Mouse (Mus musculus): Measurements from ENCODE around the gene Gm4969.

DNA sequence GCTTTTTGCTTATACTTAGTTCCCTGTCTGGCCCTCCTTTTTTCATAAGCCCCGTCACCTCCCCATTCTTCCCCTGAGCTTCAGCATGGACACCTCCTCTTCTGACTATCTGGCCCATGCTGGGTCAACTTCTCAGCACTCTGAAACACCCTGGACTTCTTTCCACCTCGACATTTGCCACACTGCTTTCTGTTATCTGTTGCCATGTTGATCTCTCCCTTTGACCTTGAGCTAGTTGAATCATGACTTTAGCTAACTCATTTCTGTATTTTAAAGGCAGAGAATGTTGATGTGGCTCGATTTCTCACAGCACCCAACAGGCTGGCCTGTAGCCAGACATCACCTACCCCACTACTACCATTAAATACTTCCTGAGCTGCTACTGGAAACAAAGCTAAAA is 10.7 kb downstream of the Gm4969 start:
- TF ChIP-seq GATA1 (IDR thresholded peaks at IDR 0.05; ENCODE audit: borderline replicate concordance, low read length) (no peak), FLI1 (IDR thresholded peaks at IDR 0.05; ENCODE audit: low read length) (no peak)

Data from megakaryocyte, embryonic 14.5 days (primary cell).